ENCODE assay signal across 24 mouse cellular contexts in the genomic region with DNA sequence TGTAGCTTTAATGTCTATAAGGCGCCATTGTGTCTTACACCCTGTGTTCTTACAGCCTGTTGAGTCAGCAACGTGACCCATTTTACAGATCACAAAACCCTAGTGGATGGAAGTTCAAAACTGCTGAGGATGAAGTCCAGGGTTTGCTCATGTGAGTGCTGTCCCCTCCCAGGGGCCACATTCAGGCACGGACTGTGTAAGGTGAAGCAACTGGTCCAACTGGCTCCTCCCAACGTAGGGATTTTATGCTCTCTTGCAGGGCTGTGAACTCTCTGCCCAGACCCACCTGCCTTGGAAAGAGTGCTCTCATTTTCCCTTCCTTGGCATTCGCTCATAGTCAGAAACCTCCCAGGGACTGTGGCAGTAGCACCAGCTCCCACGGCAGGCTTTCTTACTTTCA. TPM values are rescaled to one million over a fixed set of nuclear protein-coding genes. Genes with fewer than 3 reads are reported as not detected.
DNase-seq lines count a peak whose midpoint lies in the region; ATAC-seq and TF ChIP-seq lines count a peak whose summit lies in the region.
"Had no signal": no experiment of that assay in that cellular context is flagged by ENCODE, and none has a peak within 500 bp of the region (broad histone marks: within the 10 kb centered on the region; RNA-seq: fewer than 3 reads in every experiment).

No protein-coding gene starts in this region.

- no peak for TF ChIP-seq CTCF in embryonic fibroblast, embryonic 13.5 days (IDR thresholded peaks at IDR 0.05; ENCODE audit: borderline replicate concordance, insufficient read depth, low read length)
- TF ChIP-seq CTCF in intestine, postnatal 0 days (IDR thresholded peaks at IDR 0.05; ENCODE audit: low read depth), result no peak

- H3K9ac ChIP-seq in intestine, postnatal 0 days (ENCODE audit: low read depth, low read length), result no peak overlapping the region
- H3K9ac ChIP-seq: forebrain, embryonic 15.5 days; heart, embryonic 12.5 days; heart, embryonic 15.5 days; hindbrain, embryonic 13.5 days had no signal

- no peaks in the 10 kb centered on the region for H3K36me3 ChIP-seq in intestine, postnatal 0 days (ENCODE audit: control insufficient read depth, insufficient read depth)
- H3K36me3 ChIP-seq: forebrain, embryonic 15.5 days; heart, embryonic 12.5 days; heart, embryonic 15.5 days; hindbrain, embryonic 10.5 days; hindbrain, embryonic 13.5 days had no signal

- H3K4me3 ChIP-seq in embryonic fibroblast, embryonic 13.5 days (ENCODE audit: insufficient read depth, low read length), result no peak overlapping the region
- H3K4me3 ChIP-seq in intestine, postnatal 0 days (ENCODE audit: low read depth, low read length), result no peak overlapping the region
- H3K4me3 ChIP-seq: forebrain, embryonic 15.5 days; heart, embryonic 12.5 days; heart, embryonic 15.5 days; hindbrain, embryonic 10.5 days; hindbrain, embryonic 13.5 days had no signal

- peak overlapping the region; percentile 100; the same call in 1 of the 2 replicates for H3K27ac ChIP-seq in embryonic fibroblast, embryonic 13.5 days (ENCODE audit: insufficient read depth, low read length)
- H3K27ac ChIP-seq in intestine, postnatal 0 days (ENCODE audit: low read depth, low read length), result no peak overlapping the region
- H3K27ac ChIP-seq: forebrain, embryonic 15.5 days; heart, embryonic 15.5 days; hindbrain, embryonic 10.5 days; hindbrain, embryonic 13.5 days had no signal

- H3K27me3 ChIP-seq in intestine, postnatal 0 days (replicated peaks; ENCODE audit: control insufficient read depth, insufficient read depth, low read length), result no peaks in the 10 kb centered on the region
- H3K27me3 ChIP-seq: forebrain, embryonic 15.5 days; heart, embryonic 12.5 days; heart, embryonic 15.5 days; hindbrain, embryonic 13.5 days had no signal

- peak; percentile 88 for DNase-seq in heart, adult 11 months
- no peak for DNase-seq in heart, adult 8-10 months (ENCODE audit: low spot score)
- no peak for DNase-seq in natural killer cell, adult 2 months (ENCODE audit: low spot score in 2 of 2)
- no peak for DNase-seq in kidney, adult 9 months
- DNase-seq in kidney, postnatal 4 days, result no peak
- DNase-seq: adrenal gland, adult 2 months; adrenal gland, postnatal 14 days; cerebellum, adult 11 months; cerebellum, adult 2 months; cerebellum, adult 9-11 months; cerebellum, postnatal 25 days; gastrocnemius, postnatal 36 days; heart, postnatal 10 days; heart, postnatal 36 days; kidney, adult 11 months had no signal

- 63% methylated on average over 6 of the region's 6 CpGs for WGBS in intestine, postnatal 0 days

- TF ChIP-seq POLR2A in embryonic fibroblast, embryonic 13.5 days (IDR thresholded peaks at IDR 0.05; ENCODE audit: low read depth, low read length), result no peak

- no peaks in the 10 kb centered on the region for H3K9me3 ChIP-seq in intestine, postnatal 0 days (ENCODE audit: control insufficient read depth)
- H3K9me3 ChIP-seq: forebrain, embryonic 15.5 days; heart, embryonic 12.5 days; heart, embryonic 15.5 days; hindbrain, embryonic 10.5 days; hindbrain, embryonic 13.5 days had no signal

- ATAC-seq in intestine, postnatal 0 days, result 0 out of 2 replicates have a peak, but pooled peaks have one; percentile 20
- ATAC-seq: CD4-positive, CD25-positive, alpha-beta regulatory T cell, adult 4 months; forebrain, embryonic 15.5 days; hindbrain, embryonic 16.5 days had no signal

- peaks cover 7% of the 10 kb centered on the region for H3K4me1 ChIP-seq in embryonic fibroblast, embryonic 13.5 days (ENCODE audit: control insufficient read depth, insufficient read depth, low read length)
- peaks cover 10% of the 10 kb centered on the region for H3K4me1 ChIP-seq in intestine, postnatal 0 days (replicated peaks; ENCODE audit: control insufficient read depth, insufficient read depth, low read length)
- H3K4me1 ChIP-seq: hindbrain, embryonic 13.5 days had no signal

- H3K4me2 ChIP-seq in intestine, postnatal 0 days (replicated peaks; ENCODE audit: low read depth), result no peak overlapping the region
- H3K4me2 ChIP-seq: forebrain, embryonic 15.5 days; heart, embryonic 12.5 days; heart, embryonic 15.5 days; hindbrain, embryonic 13.5 days had no signal

RNA-seq across cellular contexts. Expression of a gene that starts 53.8 kb away (rescaled TPM):
- 10 to 100 TPM; 57.9 to 75.1 (median 64.5) TPM for total RNA-seq in heart, adult 8-10 months (2022)
- polyA plus RNA-seq in embryonic fibroblast, embryonic 13.5 days (2011; ENCODE audit: insufficient read length, low read depth, missing spikeins), result 130 and 137 TPM in 2 replicates
- 93.6 and 98.0 TPM in 2 replicates for polyA plus RNA-seq in intestine, postnatal 0 days (2015; fragmentation: Nextera tagmentation; extraction: Ambion mirVana)
